Mouse (Mus musculus): ENCODE results near the gene Svop.

GRCm38 (mm10) chr5:113986182-113986961 lies 105.0 kb downstream of the Svop start:
- TF ChIP-seq CTCF (IDR thresholded peaks at IDR 0.05; ENCODE audit: low read depth) (no peak; the same call in 1 of the 2 replicates), EP300 (IDR thresholded peaks at IDR 0.05; ENCODE audit: low read depth) (0 out of 2 replicates have a peak, but pooled peaks have one; percentile 27)
